Mouse (Mus musculus) CD4-positive, CD25-positive, alpha-beta regulatory T cell, adult 2 months (primary cell): ENCODE data around the gene Zfp239.
"Not testable (repeated sequence)": the region's sequence is repeated elsewhere in the genome, so short reads cannot be mapped to it uniquely, and the experiment has no call there.

ENCODE experiments used
- DNase-seq: peaks from one replicate; pipeline ENCODE4 v3.0.0-alpha.2; 2012; ENCODE audit warnings: low read depth, low spot score

Gene Zfp239

DNA sequence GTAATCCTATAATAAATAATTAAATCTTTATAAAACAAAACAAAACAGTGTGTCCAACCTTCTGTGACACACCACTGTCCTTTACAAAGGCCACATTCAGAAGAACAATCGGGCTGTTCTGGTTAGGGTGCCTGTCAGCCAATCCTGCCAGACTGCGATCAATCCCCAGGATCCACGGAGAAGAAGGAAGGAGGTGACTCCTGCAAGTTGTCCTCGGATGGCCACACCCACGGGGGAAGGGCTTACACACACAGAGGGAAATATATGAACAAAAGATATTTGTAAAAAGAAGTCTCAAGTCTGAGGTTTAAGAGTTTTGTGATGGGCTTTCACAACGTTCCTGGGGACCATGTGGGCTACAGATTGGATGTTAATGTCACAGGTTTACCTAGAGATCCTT is at the start of gene Zfp239:
Gene Zfp239, plus strand, starts transcription at position 253 of the 400 bp plus-strand sequence.
- DNase-seq: no peak

DNA sequence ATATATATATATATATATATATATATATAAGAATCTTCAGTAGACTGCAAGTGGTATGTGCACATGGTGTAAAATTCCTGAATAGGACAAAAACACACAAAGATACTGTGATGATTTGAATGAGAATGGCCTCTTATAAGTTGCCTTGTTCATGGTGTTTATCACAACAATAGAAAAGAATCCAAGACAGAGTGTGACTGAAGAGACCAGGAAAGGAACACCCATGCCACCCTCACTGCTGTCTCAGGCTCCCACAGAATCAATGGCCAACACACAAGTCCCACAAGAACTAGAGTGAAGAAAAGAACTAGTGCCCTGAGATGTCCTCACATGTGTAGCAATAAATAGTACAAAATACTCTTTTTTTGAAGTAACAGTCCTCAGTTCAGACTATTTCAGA is 47.2 kb upstream of the Zfp239 start:
- DNase-seq: no peak

DNA sequence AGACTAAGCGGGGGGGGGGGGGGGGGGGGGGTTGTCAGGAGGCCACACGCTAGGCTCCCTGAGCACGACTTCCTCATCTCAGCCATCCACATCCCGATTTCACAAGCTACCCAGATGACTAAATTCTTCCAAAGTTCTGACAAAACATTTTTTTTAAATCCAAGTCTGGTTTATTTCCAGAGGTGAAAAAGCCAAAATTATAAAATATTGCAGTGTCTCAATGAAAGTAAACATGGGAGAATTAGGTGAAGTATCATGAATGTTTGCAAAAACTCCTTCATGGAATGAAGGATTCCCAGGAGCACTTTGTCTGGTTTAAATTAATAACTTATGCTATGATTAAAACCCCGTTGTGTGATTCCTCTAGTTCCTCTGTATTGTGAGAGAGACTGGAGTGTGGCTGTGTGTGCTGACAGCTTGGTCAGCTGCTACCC is 44.8 kb upstream of the Zfp239 start:
- DNase-seq: no peak

DNA sequence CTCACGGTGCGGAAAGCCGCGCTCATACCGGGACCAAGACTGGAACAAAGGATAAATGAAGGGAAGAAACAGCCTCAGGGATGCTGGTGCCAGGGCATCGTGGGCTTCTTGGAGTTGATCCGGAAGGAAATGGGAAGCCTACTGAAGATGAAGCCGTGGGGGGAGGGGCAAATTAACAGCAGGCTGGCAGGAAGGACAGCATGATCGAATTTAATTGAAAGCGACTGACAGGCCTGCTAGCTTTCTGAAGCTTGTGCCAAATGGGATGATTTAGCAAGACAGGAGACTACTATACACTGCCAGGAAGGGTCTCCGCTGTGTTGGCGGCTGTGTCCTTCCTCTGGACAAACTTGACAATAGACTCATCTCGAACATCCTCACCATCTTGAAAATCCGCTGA is 41.6 kb upstream of the Zfp239 start:
- DNase-seq: no peak

DNA sequence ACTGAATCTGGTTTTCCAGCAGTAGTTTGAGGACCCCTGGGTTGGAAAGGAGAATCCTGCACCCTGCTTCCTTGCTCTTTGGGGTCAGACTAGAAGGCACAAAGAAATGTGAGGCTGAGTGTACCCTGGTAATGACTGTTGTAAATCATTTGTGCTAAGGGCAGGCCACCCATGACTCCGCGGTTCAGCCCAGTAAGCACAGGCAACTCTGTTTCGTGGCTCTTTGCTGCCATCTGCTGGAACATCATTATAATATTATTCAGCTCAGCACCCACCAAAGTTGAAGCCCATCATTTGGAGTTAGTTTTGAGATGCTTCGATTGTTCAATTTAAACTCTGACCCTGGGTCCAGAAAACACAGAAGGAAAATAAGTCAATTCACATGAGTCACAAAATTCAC is 36.5 kb upstream of the Zfp239 start:
- peak; percentile 79 for DNase-seq

DNA sequence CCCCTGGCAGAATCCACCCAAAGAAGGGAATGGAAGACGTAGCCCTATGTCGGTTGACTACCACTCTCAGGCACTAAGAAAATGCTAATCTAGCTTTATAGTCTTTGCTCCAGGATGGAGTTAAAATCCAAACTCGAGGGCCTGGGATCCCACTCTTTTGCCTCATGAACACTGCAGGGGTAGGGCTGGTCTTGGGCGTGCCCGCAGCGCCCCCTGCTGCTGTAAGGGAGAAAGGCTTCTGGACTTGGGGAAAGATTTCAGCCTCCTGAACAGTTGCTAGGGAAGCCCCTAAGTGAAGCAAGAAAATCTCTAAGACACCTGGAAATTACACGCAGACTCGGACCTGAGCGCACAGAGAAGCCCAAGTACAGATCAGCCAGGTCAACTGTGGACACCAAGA is 33.6 kb upstream of the Zfp239 start:
- peak; percentile 68 for DNase-seq

DNA sequence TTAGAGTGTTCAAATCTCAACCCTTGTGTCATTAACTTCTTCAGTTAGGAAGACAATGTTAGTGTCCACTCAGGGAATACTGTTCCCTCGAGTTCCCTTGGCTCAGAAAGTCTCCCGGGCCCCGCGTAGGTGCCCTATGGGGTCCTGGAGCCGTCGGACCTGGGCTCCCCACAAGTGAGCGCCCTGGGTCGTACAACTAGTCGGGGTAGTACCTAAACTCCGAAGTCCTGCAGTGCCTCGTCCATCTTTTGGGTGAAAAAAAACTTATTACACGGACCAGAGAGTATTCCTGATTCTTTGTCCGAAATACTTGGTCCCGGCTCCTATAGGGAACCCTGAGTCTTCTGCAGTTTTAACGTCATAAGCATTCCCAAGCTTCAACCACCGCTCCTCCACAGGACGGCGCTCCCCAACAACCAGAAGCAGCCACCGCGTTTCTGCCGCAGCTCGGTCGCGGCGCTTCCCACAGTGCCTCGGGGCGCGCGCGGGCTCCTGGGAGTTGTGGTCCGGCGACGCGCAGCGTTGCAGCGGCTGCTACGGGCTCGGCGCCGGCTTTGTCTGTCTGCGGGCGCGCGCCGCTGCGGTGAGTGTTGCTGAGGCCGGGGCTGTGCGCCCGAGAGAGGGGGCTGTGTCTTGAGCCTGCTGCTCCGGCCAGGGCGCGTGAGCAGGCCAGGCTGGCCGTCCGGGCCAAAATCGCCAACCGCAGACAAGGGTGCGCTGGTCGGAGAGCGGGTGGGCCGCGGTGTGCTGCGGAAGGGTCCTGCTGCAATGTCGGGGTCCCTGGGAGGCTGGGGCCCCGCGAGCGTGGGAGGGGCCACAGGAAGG is 21.0 kb upstream of the Zfp239 start, which contains the start of gene Zfp637:
Gene Zfp637, plus strand, starts transcription at position 495 of the 825 bp plus-strand sequence.
- peak; percentile 91 for DNase-seq

DNA sequence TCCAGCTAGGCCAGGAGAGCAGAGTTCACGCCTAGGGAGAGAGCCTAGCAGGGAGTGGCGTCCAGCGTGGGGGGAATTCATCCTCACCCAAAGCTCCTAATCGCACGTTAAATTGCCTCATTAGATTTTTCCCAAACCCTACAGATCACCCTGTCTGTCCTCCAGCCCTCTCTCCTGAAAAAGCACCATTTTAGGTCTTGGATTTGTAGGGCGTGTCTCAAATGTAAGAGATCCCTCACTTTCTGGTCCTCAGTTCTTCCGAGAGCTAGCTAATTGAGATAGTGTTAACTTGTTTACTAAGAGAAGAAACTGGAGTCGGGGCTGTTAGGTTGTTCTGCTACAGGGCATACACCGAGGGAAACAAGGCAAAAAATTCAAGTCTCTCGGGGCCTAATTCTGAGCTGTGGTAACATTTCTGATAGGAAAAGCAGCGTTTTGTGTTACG is 20.4 kb upstream of the Zfp239 start:
- peak; percentile 12 for DNase-seq

DNA sequence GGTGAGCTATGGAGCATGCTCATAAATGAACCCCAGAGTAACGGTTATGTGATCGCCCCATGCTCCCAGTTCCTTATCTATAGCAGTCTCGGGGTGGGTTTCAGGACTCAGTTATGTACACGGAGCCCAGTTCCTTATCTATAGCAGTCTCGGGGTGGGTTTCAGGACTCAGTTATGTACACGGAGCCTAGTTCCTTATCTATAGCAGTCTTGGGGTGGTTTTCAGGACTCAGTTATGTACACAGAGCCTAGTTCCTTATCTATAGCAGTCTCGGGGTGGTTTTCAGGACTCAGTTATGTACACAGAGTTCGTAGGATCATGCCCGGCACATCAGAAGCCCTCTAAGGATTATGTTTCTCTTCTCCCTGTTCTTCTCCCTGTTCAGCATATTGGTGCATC is 17.3 kb upstream of the Zfp239 start:
- no peak for DNase-seq

DNA sequence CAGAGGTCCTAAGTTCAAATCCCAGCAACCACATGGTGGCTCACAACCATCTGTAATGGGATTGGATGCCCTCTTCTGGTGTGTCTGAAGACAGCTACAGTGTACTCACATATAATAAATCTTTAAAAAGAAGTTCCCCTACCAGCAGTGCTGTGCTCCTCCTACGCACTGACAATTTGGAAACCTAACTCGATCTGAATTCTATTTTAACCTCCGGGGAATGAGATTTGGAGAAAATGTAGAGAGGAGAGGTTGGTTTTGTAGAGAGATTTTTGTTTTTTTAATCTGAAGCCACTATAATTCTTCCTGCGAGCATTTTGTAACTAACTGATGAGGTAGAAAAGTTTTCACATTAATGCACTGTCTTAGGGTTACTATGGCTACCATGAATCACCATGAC is 15.2 kb upstream of the Zfp239 start:
- DNase-seq: not testable (repeated sequence)

DNA sequence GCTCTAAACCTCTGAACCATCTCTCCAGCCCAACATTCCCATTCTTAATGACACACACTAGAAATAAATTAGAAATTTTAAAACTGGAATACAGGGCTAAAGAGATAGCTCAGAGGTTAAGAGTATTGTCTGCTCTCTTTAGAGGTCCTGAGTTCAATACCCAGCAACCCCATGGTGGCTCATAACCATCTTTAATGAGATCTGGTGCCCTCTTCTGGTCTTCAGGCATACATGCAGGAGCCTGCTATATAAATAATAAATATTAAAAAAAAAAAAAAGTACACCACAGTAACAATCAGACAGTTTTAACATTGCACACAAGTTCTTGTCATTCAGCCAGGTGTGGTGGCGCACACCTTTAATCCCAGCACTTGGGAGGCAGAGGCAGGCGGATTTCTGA is 14.1 kb upstream of the Zfp239 start:
- peak; percentile 50 for DNase-seq

DNA sequence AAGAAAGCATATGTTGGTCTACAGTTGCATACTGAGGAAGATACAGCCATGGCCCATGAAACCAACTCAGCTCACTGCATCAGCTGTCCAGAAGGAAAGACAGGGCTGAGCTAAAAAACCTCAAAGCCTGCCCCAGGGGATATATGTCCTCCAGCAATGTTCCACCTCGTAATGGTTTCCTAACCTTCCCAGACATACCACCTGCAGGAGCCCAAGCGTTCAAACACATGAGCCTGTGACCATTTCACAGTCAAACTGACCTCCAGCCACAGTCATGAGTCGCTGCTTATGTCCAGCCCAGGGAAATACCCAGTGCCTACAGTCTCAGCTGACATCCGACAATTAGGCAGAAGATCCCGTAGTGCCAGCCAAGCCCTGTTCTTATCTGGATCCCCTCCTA is 13.3 kb upstream of the Zfp239 start:
- DNase-seq: no peak

DNA sequence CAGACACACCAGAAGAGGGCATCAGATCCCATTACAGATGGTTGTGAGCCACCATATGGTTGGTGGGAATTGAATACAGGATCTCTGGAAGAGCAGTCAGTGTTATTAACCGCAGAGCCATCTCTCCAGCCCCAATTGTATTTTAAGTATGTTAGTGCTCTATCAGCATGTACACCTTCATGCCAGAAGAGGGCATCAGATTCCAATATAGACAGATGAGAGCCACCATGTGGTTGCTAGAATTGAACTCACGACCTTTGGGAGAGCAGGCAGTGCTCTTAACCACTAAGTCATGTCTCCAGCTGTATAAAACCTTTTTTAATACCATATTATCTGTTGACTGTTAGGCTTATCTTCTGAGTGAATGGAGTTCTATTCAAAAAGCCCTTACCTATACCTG is 10.2 kb upstream of the Zfp239 start:
- peak; percentile 70 for DNase-seq

DNA sequence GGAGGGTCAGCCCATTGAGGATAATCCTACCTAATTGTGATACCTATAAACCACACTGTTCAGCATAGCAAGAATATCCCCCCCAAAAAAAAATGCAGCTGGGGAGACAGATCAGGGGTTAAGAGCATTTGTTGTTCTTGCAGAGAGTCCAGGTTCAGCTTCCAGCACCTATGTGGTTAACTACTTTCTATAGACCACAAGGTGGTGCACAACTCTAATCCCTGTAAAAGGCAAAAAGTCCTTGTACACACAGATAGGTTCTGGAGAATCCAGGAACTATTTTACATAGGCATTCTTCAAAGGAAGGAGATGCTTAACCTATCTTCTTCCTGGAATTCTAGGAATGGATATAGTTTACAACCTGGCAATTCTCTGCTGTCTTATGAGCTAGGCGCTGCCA is 3.9 kb upstream of the Zfp239 start:
- DNase-seq: peak; percentile 41

DNA sequence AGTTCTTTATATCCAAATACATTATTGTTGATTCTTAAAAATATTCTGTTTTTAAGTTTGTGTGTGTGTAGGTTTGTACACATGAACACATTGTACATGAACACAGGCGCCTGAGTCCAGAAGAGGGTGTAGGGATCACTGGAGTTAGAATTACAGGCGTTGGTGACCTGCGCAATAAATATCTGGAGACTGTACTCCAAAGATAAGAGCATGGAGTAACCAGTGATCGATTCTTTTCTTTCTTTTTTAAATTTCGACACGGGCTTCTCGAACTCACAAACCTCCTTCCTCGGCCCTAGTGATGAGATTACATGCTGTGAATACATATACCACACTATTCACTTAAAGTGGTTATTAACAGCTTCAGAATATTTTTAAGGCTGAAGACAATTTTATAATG is 565 bp downstream of the Zfp239 start:
- DNase-seq: no peak

DNA sequence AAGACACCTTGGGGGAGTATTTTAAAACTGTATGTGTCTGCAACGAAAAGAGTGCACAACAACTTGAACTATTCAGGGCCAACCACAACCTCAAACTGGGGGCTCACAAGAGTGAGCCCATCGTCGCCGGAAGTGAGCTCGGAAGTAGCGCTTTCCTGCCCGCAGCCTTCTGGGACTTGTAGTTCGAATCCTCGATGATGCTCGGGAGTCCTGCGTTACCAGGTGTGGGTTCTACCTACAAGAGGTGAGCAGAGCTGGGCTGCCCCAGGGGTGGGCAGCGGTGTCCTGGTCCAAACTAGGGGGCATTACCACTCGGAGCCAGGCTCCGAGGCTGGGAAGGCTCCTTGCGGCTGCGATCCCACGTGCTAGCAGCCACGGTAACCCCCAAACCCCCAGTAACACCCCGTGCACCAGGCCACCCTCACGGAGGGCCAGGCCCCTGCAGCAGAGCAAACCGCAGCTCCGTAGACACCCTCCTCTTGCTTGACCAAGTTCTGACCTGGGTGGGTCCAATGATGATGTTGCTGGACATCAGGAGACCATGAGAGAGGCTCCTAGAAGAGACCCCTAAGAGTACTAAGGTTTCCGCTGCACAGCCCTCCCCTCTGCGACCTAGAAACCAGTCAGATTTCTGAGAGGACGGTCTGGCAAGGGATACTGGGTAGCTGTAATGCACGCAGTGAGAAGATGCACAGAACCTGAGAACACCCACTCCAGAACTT is 1.2 kb downstream of the Zfp239 start:
- peak; percentile 82 for DNase-seq

DNA sequence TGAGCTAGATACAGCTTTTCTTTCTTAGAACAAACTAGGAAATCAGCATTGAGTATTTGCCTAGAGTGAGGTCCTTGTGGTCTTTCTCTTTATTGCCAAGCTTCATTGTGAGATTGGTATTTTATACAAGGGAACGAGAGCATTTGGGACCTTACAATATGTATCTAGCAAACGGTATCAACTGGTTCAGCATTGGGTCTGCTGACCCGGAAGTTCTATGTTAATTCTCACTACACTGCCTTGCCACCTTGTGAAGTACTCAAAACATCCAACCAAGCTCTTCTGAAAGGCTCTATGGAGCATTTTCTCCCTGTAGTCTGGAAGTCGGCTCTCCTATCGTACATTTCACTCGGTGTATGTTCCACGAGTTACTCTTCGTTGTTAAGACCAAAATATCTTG is 1.9 kb downstream of the Zfp239 start:
- DNase-seq: no peak

DNA sequence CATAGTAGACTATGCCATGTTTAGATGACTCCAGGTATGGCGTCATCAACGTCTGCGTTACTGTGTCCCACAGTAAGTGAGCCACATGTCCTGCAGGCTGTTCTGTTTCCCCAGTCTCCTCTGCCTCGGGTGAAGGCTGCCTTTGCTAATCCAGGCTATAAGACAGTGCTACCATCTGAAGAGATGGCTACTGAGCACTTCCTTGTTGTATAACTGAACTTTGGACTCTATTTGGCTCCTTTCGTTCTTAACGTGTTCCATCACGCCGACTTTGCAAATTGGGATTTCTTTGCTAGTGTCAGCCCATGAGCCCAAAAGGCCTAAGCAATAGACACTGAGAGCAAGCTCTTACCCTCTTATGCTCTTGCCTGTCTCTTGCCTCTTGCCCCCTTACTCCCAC is 6.3 kb downstream of the Zfp239 start:
- no peak for DNase-seq

DNA sequence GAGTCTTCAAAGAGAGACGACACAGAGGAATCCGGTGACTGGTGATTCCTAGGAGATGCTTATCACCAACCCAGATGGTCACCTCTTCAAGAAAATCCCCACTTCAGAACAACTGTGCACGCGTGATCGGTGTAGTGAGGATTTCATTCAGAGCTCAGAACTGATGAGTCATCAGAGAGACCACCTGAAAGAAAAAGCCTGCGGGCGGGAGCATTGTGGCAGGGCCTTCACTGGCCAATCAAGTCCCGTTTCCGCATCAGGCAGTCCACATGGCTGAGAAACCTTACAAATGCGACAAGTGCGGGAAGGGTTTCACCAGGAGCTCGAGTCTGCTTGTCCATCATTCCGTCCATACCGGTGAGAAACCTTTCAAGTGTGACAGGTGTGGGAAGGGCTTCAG is 9.1 kb downstream of the Zfp239 start:
- DNase-seq: no peak

DNA sequence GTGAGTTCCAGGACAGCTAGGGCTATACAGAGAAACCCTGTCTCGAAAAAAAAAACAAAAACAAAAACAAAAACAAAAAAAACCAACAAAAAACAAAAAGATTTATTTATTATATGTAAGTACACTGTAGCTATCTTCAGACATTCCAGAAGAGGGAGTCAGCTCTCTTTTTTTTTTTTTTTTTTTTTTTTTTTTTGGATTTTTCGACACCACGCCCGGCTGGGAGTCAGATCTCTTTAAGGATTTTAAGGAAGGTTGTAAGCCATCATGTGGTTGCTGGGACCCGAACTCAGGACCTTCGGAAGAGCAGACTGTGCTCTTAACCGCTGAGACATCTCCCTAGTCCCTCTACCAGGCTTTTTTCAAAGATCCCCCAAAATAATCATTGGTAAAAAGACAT is 11.6 kb downstream of the Zfp239 start:
- not testable (repeated sequence) for DNase-seq

DNA sequence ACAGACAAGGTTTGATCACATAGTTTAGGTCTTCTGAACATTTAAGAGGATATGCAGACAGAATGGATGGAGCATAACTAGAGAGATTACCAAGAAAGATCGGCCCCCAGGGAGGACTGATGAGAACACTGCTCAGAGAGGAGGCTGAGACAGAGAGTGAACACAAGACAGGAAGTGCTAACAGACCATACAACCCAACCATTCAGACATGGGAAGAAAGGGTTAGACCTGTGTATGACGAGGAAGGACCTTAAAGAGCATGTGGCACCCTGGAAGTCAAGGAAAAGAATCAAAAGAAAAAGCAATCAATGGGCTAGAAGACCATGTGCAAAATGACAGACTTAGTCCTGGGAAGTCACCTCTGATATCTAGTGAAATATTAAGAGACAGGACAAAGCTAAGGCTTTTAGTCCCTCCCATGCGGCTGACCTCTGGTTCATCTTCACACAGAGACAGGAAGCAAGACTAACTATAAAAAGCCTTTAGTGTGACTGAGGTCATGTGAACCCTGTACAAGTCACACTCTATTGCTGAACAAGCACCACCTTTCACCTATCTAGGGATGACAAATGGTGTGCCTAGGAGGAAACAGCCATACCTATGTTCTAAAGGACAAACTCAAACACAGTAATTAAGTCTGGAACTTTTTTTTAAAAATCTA is 12.9 kb downstream of the Zfp239 start:
- DNase-seq: peak; percentile 36

DNA sequence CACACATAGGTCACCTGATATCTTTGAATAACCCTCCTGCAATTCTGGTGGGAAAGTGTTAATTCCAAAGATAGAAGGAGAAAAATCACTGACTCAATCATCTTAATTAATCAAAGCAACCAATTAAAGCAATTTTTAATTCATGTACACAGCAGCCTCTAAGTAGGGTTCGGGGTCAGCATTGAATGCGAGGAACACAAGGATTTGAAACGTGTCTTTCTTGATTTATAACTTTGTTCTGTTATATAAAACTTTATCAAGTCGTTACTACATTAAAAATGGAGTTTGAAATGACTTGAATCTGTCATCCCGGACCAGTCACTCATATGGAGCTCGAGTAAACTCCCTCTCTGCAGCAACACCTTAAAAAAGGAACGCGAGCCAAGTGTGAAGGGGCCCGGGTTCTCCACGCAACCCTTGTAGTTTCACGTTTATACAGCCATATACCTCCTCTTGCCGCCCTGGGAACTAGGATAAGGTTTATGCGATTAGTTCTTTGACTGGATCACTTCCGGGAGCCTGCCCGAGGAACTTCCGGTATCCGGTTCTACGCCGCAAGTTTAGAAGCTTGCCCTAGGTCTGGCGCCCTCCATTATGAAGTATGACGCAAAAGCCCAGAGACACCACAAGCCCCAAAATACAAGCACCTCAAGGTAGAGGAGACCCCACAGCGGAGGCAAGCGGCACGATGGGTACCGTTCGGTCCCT is 17.0 kb downstream of the Zfp239 start:
- DNase-seq: peak; percentile 94
